Mouse (Mus musculus): ENCODE results near the gene Lrfn3. TPM values are rescaled to one million over a fixed set of nuclear protein-coding genes. Genes with fewer than 3 reads are reported as not detected.
A peak's percentile ranks its signal among the peaks of the same experiment; 100 is the strongest.

The Lrfn3 gene
- polyA plus RNA-seq, 1 experiment from 2014 or later: 1.9 TPM

DNA sequence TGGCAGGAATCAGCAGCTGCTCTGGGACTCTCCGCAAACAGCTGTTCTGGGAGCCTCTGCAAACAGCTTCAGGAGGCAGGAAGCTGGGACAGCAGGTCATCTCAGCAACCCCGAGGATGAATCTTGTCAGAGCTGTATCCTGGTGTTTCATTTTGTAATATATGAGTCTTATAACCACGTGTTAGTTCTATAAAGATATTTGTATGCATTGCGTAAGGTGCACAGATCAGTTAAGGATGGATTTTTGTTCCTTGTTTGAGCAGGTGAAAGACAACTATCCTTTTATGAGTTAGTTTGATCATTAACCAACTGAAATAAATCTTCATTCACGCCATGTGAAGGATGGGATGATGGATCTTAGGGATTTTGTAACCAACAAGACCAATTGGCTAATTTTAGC lies 17.5 kb upstream of the Lrfn3 start:
- H3K36me3 ChIP-seq (replicated peaks): no peaks in the 10 kb centered on the region
- no peak for ATAC-seq (ENCODE audit: insufficient read depth)
- no peak overlapping the region for H3K4me3 ChIP-seq (replicated peaks)
- H3K9me3 ChIP-seq (replicated peaks): no peaks in the 10 kb centered on the region
- no peaks in the 10 kb centered on the region for H3K4me1 ChIP-seq (replicated peaks)
- no peak overlapping the region for H3K4me2 ChIP-seq
- no peak overlapping the region for H3K9ac ChIP-seq
- no peak overlapping the region for H3K27ac ChIP-seq (replicated peaks)
- WGBS (ENCODE audit: insufficient replicate concordance): 41% methylated on average over 5 of the region's 5 CpGs
- no peaks in the 10 kb centered on the region for H3K27me3 ChIP-seq

DNA sequence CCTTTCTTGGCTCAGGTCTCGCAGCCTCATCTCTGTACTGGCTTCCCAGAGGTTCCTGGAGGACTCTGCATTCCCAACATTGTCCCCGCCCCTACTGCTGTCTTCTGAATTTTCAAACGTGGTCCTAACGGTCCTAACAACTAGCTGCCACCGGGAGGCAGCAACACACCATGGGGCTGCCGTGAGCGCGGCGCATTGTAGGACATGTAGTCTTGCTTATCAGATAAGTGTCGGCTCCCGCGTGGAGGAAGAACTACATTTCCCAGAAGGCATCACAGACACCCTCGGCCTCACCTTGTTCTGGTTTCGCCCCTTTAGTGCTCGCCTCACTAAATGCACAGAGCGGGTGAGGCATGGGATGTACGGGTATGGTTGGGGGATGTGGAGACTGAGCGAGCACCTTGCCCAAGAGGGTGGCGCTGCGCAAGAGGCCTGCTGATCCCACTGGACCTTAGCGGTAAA lies 11.0 kb upstream of the Lrfn3 start:
- H3K9me3 ChIP-seq (replicated peaks): no peaks in the 10 kb centered on the region

DNA sequence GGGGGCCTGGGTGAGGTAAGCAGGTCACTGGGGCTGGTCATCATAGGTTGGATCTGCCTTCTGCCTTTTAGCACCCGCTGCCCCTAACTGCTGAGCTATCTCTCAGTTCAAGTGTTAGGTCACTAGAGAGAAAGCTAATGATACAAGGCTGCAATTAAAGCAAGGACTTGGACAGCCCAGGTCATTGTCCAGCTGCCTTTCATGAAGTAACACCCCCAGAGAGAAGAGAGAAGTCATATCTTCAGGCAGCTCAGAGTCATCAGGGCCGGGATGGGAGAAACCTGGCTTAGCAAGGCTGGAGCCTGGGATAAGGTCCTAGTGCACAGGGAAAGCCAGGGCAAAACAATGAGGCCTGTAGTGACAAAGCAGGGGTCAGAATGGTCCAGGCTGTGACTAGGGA lies 4.9 kb upstream of the Lrfn3 start:
- H3K27me3 ChIP-seq: peaks cover 19% of the 10 kb centered on the region
- H3K4me2 ChIP-seq: no peak overlapping the region
- 56% methylated on average over 2 of the region's 2 CpGs for WGBS (ENCODE audit: insufficient replicate concordance)
- no peaks in the 10 kb centered on the region for H3K4me1 ChIP-seq (replicated peaks)
- H3K4me3 ChIP-seq (replicated peaks): no peak overlapping the region
- H3K9ac ChIP-seq: no peak overlapping the region
- no peaks in the 10 kb centered on the region for H3K36me3 ChIP-seq (replicated peaks)
- no peak for ATAC-seq (ENCODE audit: insufficient read depth)
- no peak overlapping the region for H3K27ac ChIP-seq (replicated peaks)
- H3K9me3 ChIP-seq (replicated peaks): no peaks in the 10 kb centered on the region

More for the DNA sequence above, 11.0 kb upstream of the Lrfn3 start:
- no peaks in the 10 kb centered on the region for H3K36me3 ChIP-seq (replicated peaks)
- H3K27ac ChIP-seq (replicated peaks): no peak overlapping the region
- H3K4me1 ChIP-seq (replicated peaks): peaks cover 4% of the 10 kb centered on the region
- peak overlapping the region; percentile 53 for H3K4me3 ChIP-seq (replicated peaks)
- WGBS (ENCODE audit: insufficient replicate concordance): under 1% methylated on average over 21 of the region's 21 CpGs
- peak; percentile 94 for ATAC-seq (ENCODE audit: insufficient read depth)
- H3K9ac ChIP-seq: 0 out of 2 replicates have a peak overlapping the region, but pooled peaks have one; percentile 13
- no peaks in the 10 kb centered on the region; the same call in 1 of the 2 replicates for H3K27me3 ChIP-seq
- peak overlapping the region; percentile 72 for H3K4me2 ChIP-seq

DNA sequence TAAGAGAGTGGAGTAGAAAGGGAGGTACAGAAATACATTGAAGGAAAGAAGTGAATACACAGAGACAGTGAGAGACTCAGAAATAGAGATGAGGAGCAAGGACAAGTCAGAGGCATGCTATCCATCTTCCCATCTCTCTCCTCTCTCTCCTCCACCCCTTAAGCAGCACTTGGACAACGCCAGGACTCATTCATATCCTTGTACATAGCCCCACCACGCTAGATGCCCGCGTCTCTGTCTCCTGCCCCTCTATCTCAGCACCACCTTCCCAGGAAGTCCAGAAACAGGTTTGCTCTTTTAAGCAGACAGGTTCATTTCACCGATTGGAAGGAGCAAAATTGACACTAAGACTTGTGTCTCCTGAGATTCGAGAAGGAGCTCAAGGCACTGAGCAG lies 769 bp upstream of the Lrfn3 start:
- Histone ChIP-seq H3K4me2 (peak overlapping the region; percentile 58), H3K36me3 (replicated peaks) (no peaks in the 10 kb centered on the region), H3K9ac (no peak overlapping the region), H3K27ac (replicated peaks) (no peak overlapping the region), H3K9me3 (replicated peaks) (no peaks in the 10 kb centered on the region), H3K4me1 (replicated peaks) (peaks cover under 1% of the 10 kb centered on the region; the same call in 1 of the 2 replicates), H3K4me3 (replicated peaks) (peak overlapping the region; percentile 51; the same call in 1 of the 2 replicates), H3K27me3 (peaks cover 30% of the 10 kb centered on the region)
- 58% methylated on average over 6 of the region's 6 CpGs for WGBS (ENCODE audit: insufficient replicate concordance)
- ATAC-seq (ENCODE audit: insufficient read depth): no peak

DNA sequence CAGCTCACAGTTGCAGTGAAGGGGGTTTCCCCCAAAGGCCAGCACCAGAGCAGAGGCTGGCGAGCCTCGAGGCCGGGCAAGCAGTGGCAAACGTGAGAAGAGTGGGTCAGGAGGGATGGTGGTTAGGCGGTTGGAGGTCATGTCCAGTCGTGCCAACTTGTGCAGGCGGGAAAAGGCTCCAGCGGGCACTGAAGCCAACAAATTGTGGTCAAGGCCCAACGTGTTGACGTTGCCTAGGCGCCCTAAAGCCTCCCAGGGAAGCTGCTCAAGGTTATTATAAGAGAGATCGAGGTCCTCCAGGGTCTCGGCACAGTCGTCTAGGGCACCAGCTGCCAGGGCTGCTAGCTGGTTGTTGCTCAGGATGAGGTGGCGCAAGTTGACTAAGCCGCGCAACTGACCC lies 2.5 kb downstream of the Lrfn3 start:
- H3K9ac ChIP-seq: no peak overlapping the region

DNA sequence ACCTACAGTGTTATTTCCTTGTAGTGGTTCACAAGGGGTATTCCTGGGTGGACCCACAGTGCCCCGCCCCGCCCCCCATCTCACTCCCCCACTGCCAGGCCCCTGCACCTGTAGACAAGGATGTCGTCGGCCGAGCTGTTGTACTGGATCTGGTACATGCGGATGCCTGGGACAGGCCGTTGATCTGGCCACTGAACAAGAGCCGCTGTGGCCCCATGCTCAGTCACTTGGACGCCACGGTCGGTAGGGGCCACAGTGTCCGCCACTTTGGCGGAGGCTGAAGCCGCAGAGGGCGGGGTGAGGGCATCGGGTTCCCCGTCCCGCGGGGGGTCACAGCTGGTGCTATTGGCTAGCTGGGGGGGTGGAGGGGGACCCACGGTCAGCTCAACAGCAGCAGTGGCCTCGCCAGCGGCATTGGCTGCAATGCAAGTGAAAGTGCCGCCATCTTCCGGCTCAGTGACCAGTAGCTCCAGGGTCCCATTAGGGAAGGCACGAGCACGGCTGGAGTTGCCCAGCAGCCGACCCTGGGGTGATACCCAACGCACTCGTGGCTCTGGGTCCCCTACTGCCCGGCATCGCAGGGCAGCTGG lies 3.2 kb downstream of the Lrfn3 start:
- Histone ChIP-seq H3K9ac (no peak overlapping the region), H3K4me2 (peak overlapping the region; percentile 44), H3K36me3 (replicated peaks) (no peaks in the 10 kb centered on the region), H3K4me3 (replicated peaks) (peak overlapping the region; percentile 25), H3K27ac (replicated peaks) (peak overlapping the region; percentile 71), H3K27me3 (peaks cover 30% of the 10 kb centered on the region), H3K9me3 (replicated peaks) (no peaks in the 10 kb centered on the region), H3K4me1 (replicated peaks) (peaks cover 20% of the 10 kb centered on the region)
- ATAC-seq (ENCODE audit: insufficient read depth): no peak
- 74% methylated on average over 31 of the region's 31 CpGs for WGBS (ENCODE audit: insufficient replicate concordance)

More for the DNA sequence above, 2.5 kb downstream of the Lrfn3 start:
- no peaks in the 10 kb centered on the region for H3K36me3 ChIP-seq (replicated peaks)
- H3K4me2 ChIP-seq: peak overlapping the region; percentile 44
- 73% methylated on average over 17 of the region's 17 CpGs for WGBS (ENCODE audit: insufficient replicate concordance)
- H3K27ac ChIP-seq (replicated peaks): peak overlapping the region; percentile 71
- ATAC-seq (ENCODE audit: insufficient read depth): no peak
- peaks cover 14% of the 10 kb centered on the region; the same call in 1 of the 2 replicates for H3K4me1 ChIP-seq (replicated peaks)
- peaks cover 30% of the 10 kb centered on the region for H3K27me3 ChIP-seq
- no peaks in the 10 kb centered on the region for H3K9me3 ChIP-seq (replicated peaks)
- peak overlapping the region; percentile 25; the same call in 1 of the 2 replicates for H3K4me3 ChIP-seq (replicated peaks)

DNA sequence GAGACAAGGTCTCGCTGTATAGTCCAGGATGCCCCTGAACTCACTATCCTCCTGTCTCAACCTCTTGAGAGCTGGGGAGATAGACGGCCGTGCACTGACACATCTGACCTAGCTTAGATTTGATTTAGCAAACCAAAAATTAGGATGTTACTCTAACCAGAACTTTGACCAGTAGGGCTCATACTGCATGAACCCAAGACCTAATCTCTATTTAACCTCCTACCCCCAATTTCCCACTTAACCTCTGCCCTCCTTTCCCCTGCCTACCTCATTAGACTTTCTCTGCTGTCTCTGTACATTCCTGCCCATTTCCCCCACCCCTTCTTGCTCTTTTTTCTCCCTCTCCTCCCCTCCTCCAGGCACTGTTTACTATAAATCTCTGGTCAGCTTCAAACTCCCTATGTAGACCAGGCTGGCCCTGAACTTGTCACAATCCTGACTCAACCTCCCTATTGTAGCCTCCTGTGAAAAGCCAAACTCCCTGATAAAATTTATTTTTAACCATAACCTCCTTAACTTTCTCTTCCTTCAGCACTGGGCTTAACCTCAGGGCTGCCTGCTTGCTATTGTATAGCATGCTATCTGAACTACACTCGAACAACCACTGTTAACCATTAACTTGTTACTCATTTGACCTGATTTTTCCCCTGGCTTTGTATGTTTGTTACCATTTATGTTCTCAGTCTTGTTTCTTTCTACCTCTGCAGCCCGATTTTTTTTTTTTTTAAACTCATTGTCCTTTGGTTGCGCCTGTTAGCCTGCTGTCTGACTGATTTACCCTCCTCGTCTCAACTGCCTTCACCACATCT lies 4.0 kb downstream of the Lrfn3 start:
- Histone ChIP-seq H3K4me2 (peak overlapping the region; percentile 44), H3K9me3 (replicated peaks) (no peaks in the 10 kb centered on the region), H3K27me3 (peaks cover 22% of the 10 kb centered on the region), H3K4me3 (replicated peaks) (no peak overlapping the region), H3K4me1 (replicated peaks) (peaks cover 25% of the 10 kb centered on the region), H3K36me3 (replicated peaks) (no peaks in the 10 kb centered on the region), H3K9ac (no peak overlapping the region), H3K27ac (replicated peaks) (peak overlapping the region; percentile 71)
- ATAC-seq (ENCODE audit: insufficient read depth): peak; percentile 50
- WGBS (ENCODE audit: insufficient replicate concordance): 46% methylated on average over 7 of the region's 7 CpGs

DNA sequence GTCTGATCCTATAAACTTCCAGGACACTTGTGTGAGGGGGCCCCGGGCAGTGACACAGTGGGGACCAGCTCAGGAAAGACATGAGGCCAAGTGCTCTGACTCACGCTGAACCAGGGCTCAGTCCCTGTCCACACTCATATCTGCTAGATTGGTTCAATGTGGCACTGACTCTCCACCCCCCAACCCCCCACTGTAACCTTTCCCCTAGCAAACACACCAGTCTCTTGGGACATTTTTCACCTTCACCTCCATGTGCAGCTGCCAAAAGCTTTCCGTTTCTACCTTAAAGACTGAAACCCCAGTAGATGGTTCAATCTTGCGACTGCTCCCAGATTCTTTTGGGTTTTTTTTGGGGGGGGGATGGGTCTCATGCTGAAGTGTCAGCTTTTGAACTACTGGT lies 8.5 kb downstream of the Lrfn3 start:
- Histone ChIP-seq H3K4me2 (0 out of 2 replicates have a peak overlapping the region, but pooled peaks have one; percentile 0), H3K4me3 (replicated peaks) (no peak overlapping the region), H3K9me3 (replicated peaks) (no peaks in the 10 kb centered on the region), H3K27ac (replicated peaks) (peak overlapping the region; percentile 68), H3K4me1 (replicated peaks) (peaks cover 27% of the 10 kb centered on the region), H3K36me3 (replicated peaks) (no peaks in the 10 kb centered on the region), H3K9ac (no peak overlapping the region), H3K27me3 (peaks cover 14% of the 10 kb centered on the region; the same call in 1 of the 2 replicates)
- peak; percentile 35; the same call in 1 of the 2 replicates for ATAC-seq (ENCODE audit: insufficient read depth)
- 51% methylated on average over 4 of the region's 4 CpGs for WGBS (ENCODE audit: insufficient replicate concordance)

DNA sequence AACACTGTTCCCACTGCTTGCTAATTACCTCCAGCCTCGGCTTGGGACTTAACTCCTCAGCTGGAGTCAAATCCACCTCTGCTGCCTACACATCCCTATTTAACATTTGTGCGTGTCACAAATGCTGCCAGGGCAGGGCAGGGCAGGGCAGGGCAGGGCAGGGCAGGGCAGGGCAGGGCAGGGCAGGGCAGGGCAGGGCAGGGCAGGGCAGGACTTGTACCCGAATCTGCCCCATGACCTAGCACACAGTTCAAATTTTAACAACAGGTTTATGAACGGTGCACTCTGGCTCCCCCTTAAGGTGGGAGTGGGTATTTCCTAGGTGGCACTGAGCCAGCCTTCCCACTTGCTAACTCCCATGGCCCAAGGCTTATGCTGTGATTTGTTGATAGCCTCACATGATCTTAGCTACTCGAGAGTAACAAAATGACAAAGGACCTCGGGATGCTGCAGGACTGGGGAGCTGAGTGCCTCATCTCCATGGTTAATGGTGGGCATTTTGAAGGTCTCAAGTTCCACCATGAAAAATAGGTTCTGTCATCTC lies 9.2 kb downstream of the Lrfn3 start:
- ATAC-seq (ENCODE audit: insufficient read depth): no peak
- Histone ChIP-seq H3K27me3 (peaks cover 21% of the 10 kb centered on the region), H3K9me3 (replicated peaks) (no peaks in the 10 kb centered on the region), H3K4me3 (replicated peaks) (no peak overlapping the region), H3K9ac (no peak overlapping the region), H3K27ac (replicated peaks) (no peak overlapping the region), H3K36me3 (replicated peaks) (no peaks in the 10 kb centered on the region), H3K4me1 (replicated peaks) (peaks cover 26% of the 10 kb centered on the region), H3K4me2 (no peak overlapping the region)
- WGBS (ENCODE audit: insufficient replicate concordance): 13% methylated on average over 6 of the region's 6 CpGs

DNA sequence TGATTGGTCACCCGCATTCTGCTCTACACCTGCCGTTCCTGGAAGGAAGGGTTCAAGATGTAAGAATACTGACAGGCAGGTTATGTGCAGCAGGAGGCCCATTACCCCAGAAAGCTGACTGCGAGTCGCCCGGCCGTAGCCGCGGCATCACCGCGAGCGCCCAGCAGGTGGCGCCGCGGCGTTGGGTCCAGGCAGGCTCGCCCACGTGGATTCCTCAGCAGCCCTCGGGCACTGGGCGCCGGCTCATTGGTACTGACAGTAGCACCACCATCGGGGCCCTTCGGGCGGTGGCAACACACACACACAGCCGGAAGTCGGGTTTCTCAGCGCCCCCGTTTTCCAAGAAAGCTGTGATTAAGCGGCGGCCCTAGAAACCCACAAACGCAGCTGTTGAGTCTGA lies 14.7 kb downstream of the Lrfn3 start:
- H3K4me1 ChIP-seq (replicated peaks): 0 out of 2 replicates have a peak, but pooled peaks cover 2% of the 10 kb centered on the region
- peaks cover 42% of the 10 kb centered on the region for H3K27me3 ChIP-seq
- H3K4me2 ChIP-seq: no peak overlapping the region
- H3K36me3 ChIP-seq (replicated peaks): no peaks in the 10 kb centered on the region
- no peak overlapping the region for H3K9ac ChIP-seq
- no peak overlapping the region for H3K4me3 ChIP-seq (replicated peaks)
- H3K9me3 ChIP-seq (replicated peaks): no peaks in the 10 kb centered on the region
- H3K27ac ChIP-seq (replicated peaks): no peak overlapping the region
- 2% methylated on average over 30 of the region's 30 CpGs for WGBS (ENCODE audit: insufficient replicate concordance)
- no peak for ATAC-seq (ENCODE audit: insufficient read depth)
